Mouse (Mus musculus): ENCODE results near the gene Dbndd2.

Gene Dbndd2

GRCm38 (mm10) chr2:164485681-164486257 lies at the start of gene Dbndd2:
TSS of gene Dbndd2 (plus strand) at chr2:164486106.
- DNase-seq = peak; percentile 62

DNA sequence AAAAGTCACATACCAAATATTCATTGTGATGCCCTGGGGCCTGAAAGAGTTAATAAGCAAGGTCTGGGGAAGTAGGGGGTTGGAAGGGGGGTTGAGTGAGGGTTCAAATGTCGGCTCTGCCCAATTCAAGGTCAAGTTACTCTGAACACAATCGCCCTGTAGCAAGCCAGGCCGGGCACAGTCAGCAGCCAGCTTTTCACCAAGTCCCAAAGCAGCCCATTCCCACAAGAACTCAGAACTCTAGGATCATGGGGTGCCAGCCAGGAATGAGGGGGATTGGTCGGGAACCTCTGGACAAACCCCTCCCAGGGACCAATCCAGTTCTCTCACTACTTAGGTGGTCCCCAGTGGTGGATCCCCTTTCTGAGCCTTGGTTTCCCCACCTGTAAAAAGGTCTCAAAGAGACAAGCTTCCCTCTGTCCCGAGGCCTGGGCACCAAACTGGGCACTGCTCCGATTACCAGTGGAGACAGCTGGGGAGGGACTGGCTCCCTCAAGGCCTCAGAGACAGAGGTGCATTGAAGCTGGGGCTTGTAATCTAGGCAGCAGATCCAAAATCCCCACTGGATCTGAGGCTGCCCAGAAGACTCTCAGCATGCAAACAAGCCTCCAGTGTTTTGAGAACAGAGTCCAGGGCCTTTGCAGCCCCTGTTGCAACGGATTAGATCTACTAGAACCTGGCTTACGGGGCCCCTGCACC lies 49.5 kb upstream of the Dbndd2 start:
- DNase-seq = no peak

- DNase-seq = no peak
Observed at GRCm38 (mm10) chr2:164436961-164437360, 48.9 kb upstream of the Dbndd2 start.

DNA sequence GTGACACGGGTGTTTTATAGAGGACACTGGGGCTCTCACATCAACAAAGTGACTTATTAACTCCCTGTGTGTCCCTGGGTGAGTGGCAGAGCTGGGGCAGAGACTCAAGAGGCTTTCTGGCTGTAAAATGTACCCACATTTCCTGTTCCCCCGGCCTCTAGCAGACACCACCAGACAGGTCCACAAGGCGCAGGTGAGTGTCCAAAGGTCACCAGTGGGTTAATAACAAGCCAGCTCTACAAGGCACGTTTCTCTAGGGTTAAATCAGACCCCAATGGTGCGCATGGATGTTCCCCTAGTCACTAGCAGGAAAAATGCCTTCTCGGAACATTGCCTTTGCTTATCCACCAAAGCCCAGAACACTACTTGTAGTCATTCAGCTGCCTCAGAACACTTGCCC lies 48.2 kb upstream of the Dbndd2 start:
- DNase-seq = no peak

DNA sequence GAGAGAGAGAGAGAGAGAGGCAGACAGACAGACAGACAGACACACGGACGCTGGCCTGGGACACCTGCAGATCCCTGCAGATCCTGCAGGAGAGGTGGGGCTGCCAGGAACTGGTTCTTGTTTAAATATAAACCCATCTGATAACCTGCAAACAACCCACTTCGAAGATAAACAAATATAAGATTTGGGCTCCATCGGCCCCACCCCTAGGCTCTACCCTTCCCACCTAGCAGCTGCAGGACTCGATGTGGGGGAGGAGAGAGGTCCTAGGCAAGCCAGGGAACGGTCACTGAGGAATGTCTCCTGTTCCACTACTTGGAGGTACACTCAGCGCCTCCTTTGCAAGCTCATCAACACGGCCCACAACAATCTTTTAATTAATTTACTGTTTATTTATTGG lies 47.6 kb upstream of the Dbndd2 start:
- DNase-seq = no peak

DNA sequence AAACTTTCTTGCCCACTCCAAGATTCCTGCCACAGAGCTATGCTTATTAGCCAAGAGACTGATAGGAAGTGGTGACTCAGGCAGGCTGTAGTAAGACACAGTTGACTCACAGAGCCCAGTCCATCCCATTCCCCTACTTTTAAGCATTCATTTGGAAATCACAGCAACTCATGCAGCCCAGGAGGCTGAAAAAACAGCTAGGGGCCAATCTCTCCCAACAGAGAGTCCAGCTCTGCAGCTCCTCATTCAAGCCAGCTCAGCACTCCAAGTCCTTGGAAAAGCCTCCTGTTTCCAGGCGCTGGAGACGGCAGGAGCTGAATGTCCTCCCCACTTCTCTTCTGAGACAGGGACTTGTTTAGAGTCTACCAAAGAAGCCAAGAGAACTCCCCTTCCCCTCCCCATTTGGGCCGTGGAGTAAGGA lies 46.9 kb upstream of the Dbndd2 start:
- no peak for DNase-seq

DNA sequence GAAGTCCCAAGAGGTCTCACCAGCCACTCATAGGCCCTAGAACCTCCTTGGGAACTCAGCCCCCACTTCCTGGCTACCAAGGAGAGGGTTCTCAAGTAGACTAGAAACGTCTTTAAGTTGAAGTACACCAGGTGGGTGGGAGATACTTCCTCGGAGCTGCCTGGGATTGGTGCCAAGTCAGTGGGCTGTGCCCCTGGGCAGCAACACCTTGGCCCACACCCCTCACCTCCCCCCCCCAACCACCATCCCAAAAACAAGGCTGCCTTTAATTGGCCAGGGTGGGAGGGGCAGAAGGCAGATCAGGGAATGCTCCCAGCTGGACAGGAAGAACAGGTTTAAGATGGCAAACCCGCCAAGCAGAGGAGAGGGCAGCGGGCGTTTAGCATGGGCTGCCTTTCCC lies 45.6 kb upstream of the Dbndd2 start:
- no peak for DNase-seq

DNA sequence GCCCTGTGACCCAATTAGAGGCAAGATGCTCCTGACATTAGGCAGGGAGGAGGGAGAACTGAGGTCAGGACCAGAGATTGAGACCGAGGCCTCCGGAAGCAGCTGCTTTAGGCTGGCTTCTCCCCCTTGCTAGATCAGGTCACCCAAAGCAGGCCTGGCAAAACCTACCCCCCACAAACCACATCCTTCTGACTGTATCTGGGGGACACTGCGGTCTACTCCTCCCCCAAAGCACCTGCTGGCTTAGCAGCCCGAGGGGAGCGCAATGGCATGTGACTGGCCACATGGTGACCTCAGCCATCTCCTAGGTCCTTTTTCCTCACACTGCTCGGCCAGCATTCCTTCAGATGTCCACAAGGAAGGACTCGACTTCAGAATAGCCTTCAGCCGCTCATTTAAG lies 44.8 kb upstream of the Dbndd2 start:
- no peak for DNase-seq

GRCm38 (mm10) chr2:164441731-164442130 lies 44.2 kb upstream of the Dbndd2 start:
- DNase-seq = no peak

DNA sequence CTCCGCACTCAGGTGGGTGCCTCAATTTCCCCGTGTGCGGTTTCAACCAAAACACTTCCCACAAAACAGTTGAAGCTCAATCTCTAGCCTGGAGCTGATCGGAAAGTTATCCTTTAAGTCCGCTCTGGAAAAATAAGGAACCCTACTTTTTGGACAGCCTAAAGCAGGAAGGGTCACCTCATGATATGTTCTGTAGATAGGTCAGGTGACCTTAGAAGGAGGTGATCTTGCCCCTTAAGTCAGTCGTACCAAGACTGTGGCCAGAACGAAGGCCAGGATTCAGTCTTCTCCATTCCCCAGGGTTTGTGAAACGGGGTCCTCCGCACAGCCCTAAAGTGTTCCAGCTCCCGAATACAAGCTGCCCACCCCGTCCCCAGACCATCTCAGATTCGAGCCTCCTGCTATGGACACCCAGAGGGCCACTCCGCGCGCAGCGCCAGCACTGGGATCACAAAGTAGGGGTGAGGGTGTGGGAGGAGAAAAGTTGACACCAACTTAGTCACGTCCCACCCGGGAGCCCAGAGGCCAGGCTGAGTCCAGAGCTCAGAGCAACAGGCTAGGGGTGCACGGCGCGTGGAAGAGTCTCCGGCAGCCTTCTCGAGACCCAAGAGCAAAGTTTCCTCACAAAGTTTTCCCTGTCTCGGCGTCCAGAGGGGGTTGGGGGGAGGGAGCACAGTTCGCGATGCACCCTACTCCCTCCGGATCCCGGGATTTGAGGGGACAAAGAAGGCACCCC lies 43.4 kb upstream of the Dbndd2 start:
- no peak for DNase-seq

GRCm38 (mm10) chr2:164443051-164443437 lies 42.9 kb upstream of the Dbndd2 start:
- DNase-seq = peak; percentile 75

GRCm38 (mm10) chr2:164443460-164444000 lies 42.4 kb upstream of the Dbndd2 start, which contains the start of gene Sdc4:
TSS of gene Sdc4 (minus strand) at chr2:164443887.
- DNase-seq = no peak

- no peak for DNase-seq
Observed at GRCm38 (mm10) chr2:164444701-164445100, 41.2 kb upstream of the Dbndd2 start.

DNA sequence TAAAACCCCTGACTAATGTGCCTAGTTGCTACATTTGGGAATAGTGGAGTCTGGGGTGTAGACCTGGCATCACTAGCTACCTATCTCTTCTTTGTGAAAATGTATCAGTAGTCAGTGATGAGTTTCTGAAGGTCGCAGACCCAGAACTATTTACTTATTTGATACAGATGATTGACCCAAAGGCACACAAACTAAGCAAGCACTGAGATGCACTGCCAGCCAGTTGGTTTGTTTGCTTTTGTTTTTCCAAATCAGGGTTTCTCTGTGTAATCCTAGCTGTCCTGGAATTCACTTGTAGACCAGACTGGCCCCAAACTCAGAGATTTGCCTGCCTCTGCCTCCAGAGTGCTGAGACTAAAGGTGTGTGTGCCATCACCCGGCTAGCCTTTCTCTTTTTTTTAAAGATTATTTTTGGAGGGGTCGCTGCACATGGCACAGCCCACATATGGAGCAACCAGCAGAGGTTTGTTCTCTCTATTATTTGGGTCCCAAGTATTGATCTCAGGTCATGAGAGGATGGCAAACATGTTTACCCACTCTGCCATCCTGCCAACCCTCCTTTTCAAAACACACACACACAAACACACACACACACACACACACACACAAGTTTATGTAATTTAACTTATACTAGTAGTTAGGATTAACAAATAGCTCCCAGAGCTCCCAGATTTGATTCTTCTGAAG lies 40.4 kb upstream of the Dbndd2 start:
- no peak for DNase-seq

DNA sequence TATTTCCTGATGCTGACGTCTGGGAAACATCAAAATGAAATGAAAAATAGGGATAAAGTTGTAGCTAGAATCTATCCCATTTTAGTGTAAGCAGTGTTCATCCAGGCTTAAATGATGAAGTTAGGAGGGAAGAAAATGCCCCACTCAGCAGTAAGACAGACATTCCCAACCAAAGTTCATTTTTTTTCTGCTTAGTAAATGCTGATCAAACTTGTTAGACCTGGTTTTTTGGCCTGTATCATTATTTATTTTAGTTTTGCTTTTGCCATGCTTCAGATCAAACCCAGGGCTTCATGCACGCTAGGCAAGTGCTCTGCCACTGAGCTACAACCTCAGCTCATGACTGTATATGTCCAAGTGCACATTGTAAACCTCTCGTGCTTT lies 39.8 kb upstream of the Dbndd2 start:
- no peak for DNase-seq

- no peak for DNase-seq
Observed at GRCm38 (mm10) chr2:164448140-164448539, 37.8 kb upstream of the Dbndd2 start.

GRCm38 (mm10) chr2:164448921-164449320 lies 37.0 kb upstream of the Dbndd2 start:
- DNase-seq = no peak

DNA sequence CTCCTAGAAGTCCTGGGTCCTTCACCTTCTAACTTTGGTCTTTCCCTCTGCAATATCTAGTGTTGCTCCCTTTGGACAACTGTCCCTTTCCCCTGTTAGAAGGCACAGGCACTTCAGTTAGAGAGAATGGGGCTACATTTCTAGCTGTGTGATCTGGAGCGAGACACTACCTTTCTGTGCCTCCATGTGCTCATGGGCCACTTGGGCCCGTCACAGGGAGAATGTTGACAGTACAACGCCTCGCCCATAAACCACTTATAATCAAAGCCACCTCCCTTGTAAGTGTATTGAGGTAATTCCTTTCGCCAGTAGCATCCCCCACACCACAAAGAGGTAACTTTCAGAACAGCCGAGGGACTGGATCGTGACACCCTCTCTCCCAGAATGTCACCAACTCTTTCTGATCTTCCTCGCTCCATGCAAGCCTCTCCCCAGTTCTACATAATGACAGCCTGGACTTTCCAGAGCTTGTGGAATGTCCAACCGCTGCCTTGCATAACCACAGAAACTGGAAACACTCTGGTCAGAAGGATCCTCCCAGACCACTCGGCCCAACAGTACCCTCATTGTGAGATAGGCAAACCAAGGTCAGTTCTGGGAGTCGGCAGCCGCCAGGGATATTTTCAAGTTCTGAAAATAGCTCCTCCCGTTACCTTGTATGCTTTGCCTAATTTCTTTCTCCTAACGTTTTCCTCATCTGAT lies 36.4 kb upstream of the Dbndd2 start:
- no peak for DNase-seq

- no peak for DNase-seq
Observed at GRCm38 (mm10) chr2:164452000-164452676, 33.8 kb upstream of the Dbndd2 start.

DNA sequence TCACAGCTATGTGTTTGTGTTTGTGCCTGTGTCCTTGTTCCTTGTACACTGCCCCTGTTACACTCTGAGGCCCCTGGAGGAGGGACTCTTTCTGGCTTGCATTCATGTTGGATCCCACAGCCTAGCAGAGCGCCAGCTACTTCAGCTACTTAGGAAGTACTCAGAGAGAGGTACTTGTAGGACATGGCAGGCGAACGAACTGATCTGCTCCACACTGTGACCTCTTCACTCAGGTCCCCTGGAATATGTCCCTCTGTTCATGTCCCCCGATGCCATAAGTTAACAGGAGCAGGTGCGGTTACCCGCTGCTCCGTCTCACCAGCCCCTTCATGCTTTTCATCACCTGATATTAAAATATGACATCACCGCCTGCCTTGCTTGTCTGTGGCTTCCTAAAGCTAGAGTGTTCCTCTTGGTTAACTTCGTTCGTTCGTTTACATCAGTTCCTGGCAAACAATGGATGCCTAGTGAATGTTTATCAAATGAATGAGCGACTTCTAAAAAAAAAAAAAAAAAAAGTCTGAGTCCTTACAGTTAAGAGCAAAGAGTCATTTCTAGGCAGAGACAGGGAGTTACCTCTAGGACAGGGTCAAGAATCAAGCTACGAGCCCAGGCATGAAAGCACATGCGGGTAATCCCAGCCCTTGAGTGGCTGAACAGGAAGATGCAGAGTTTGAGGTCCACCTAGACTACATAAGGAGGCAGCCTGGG lies 32.7 kb upstream of the Dbndd2 start:
- DNase-seq = no peak

- DNase-seq = no peak
Observed at GRCm38 (mm10) chr2:164453887-164454500, 31.9 kb upstream of the Dbndd2 start.
